23 mouse cellular contexts compared by ENCODE assay signal in genomic region chr14:45810101-45810500, GRCm38 (mm10).
DNase-seq lines count a peak whose midpoint lies in the region; ATAC-seq lines count a peak whose summit lies in the region.
"Had no signal": no experiment of that assay in that cellular context is flagged by ENCODE, and none has a peak within 500 bp of the region (broad histone marks: within the 10 kb centered on the region; RNA-seq: fewer than 3 reads in every experiment).

No protein-coding gene starts in this region.

- intact Hi-C loops in heart, postnatal 10 days (cut with DNase I), result no loop called here

- no peaks in the 10 kb centered on the region for H3K27me3 ChIP-seq in heart, embryonic 13.5 days (replicated peaks)
- H3K27me3 ChIP-seq in kidney, embryonic 14.5 days (ENCODE audit: control insufficient read depth, insufficient read depth, low read length), result no peaks in the 10 kb centered on the region; the same call in 1 of the 2 replicates
- H3K27me3 ChIP-seq in forebrain, embryonic 13.5 days, result no peaks in the 10 kb centered on the region
- H3K27me3 ChIP-seq: CH12.LX; embryonic facial prominence, embryonic 13.5 days; hindbrain, embryonic 12.5 days; Patski had no signal

- DNase-seq in heart, postnatal 10 days, result no peak
- DNase-seq in kidney, adult 18-20 months, result peak; percentile 30
- DNase-seq in kidney, adult 9 months, result peak; percentile 74
- peak; percentile 49 to 67 for DNase-seq in kidney, postnatal 36 days
- no peak for DNase-seq in lung, postnatal 36 days
- DNase-seq: adrenal gland, postnatal 14 days; cerebellum, adult 11-12 months; cerebellum, adult 9-10 months; cerebellum, postnatal 25 days; gastrocnemius, adult 2 months; gastrocnemius, postnatal 25 days had no signal

- no peaks in the 10 kb centered on the region for H3K9me3 ChIP-seq in heart, embryonic 13.5 days
- H3K9me3 ChIP-seq in kidney, embryonic 14.5 days (ENCODE audit: control insufficient read depth, low read length), result no peaks in the 10 kb centered on the region
- no peaks in the 10 kb centered on the region for H3K9me3 ChIP-seq in forebrain, embryonic 13.5 days (replicated peaks)
- H3K9me3 ChIP-seq: embryonic facial prominence, embryonic 13.5 days; hindbrain, embryonic 12.5 days had no signal

- 0 out of 2 replicates have a peak overlapping the region, but pooled peaks have one; percentile 16 for H3K4me2 ChIP-seq in heart, embryonic 13.5 days
- no peak overlapping the region for H3K4me2 ChIP-seq in kidney, embryonic 14.5 days (replicated peaks; ENCODE audit: low read depth, low read length)
- H3K4me2 ChIP-seq in forebrain, embryonic 13.5 days, result no peak overlapping the region
- H3K4me2 ChIP-seq: embryonic facial prominence, embryonic 13.5 days; hindbrain, embryonic 12.5 days had no signal

- peaks cover 12% of the 10 kb centered on the region for H3K4me1 ChIP-seq in heart, embryonic 13.5 days
- H3K4me1 ChIP-seq in kidney, embryonic 14.5 days (ENCODE audit: control insufficient read depth, insufficient read depth, low read length), result no peaks in the 10 kb centered on the region
- no peaks in the 10 kb centered on the region for H3K4me1 ChIP-seq in forebrain, embryonic 13.5 days
- H3K4me1 ChIP-seq: hindbrain, embryonic 12.5 days had no signal

- no peak overlapping the region for H3K4me3 ChIP-seq in heart, embryonic 13.5 days
- H3K4me3 ChIP-seq in kidney, embryonic 14.5 days (ENCODE audit: low read length), result no peak overlapping the region
- H3K4me3 ChIP-seq in forebrain, embryonic 13.5 days, result no peak overlapping the region
- H3K4me3 ChIP-seq: embryonic facial prominence, embryonic 13.5 days; gastrocnemius, adult 2 months; heart, adult 2 months; hindbrain, embryonic 12.5 days had no signal

- H3K36me3 ChIP-seq in heart, embryonic 13.5 days, result no peaks in the 10 kb centered on the region
- H3K36me3 ChIP-seq in kidney, embryonic 14.5 days (ENCODE audit: control insufficient read depth, insufficient read depth, low read length), result no peaks in the 10 kb centered on the region
- no peaks in the 10 kb centered on the region for H3K36me3 ChIP-seq in forebrain, embryonic 13.5 days (ENCODE audit: poor library complexity, severe bottlenecking)
- H3K36me3 ChIP-seq: embryonic facial prominence, embryonic 13.5 days; hindbrain, embryonic 12.5 days had no signal

- H3K27ac ChIP-seq in heart, embryonic 13.5 days (replicated peaks), result no peak overlapping the region
- H3K27ac ChIP-seq in kidney, embryonic 14.5 days (ENCODE audit: low read depth, low read length), result no peak overlapping the region
- no peak overlapping the region for H3K27ac ChIP-seq in forebrain, embryonic 13.5 days
- H3K27ac ChIP-seq: embryonic facial prominence, embryonic 13.5 days; gastrocnemius, adult 2 months; heart, adult 2 months; hindbrain, embryonic 12.5 days had no signal

- 47% methylated on average over 4 of the region's 4 CpGs for WGBS in heart, embryonic 13.5 days
- WGBS in kidney, embryonic 14.5 days, result 74% methylated on average over 4 of the region's 4 CpGs
- 76% methylated on average over 4 of the region's 4 CpGs for WGBS in forebrain, embryonic 13.5 days

- ATAC-seq in heart, embryonic 13.5 days (ENCODE audit: extremely low read depth, insufficient number of reproducible peaks, low FRiP score, low TSS enrichment), result no peak
- ATAC-seq in kidney, embryonic 14.5 days (ENCODE audit: low FRiP score, low TSS enrichment), result no peak
- ATAC-seq in forebrain, embryonic 13.5 days, result no peak
- ATAC-seq: activated CD4-positive, CD25-positive, alpha-beta regulatory T cell, adult 4 months; forebrain, embryonic 14.5 days; hindbrain, embryonic 16.5 days; inflammation-experienced regulatory T-cells, adult 6 months; Patski had no signal

- H3K9ac ChIP-seq in heart, embryonic 13.5 days, result no peak overlapping the region
- no peak overlapping the region for H3K9ac ChIP-seq in kidney, embryonic 14.5 days (ENCODE audit: low read depth, low read length)
- H3K9ac ChIP-seq in forebrain, embryonic 13.5 days, result no peak overlapping the region
- H3K9ac ChIP-seq: embryonic facial prominence, embryonic 13.5 days; hindbrain, embryonic 12.5 days had no signal

Comparison
In these comparisons a context has a peak if more than half of its experiments do, and no peak if none do; other contexts are left out.
1. DNase-seq: peak in kidney, adult 18-20 months (single experiment), kidney, adult 9 months (single experiment) and kidney, postnatal 36 days (2 of 2); none in heart, postnatal 10 days (0 of 2) and lung, postnatal 36 days (single experiment).